ENCODE assay signal across 11 mouse cellular contexts in genomic region chr2:153259864-153260674, GRCm38 (mm10). TPM values are rescaled to one million over a fixed set of nuclear protein-coding genes. Genes with fewer than 3 reads are reported as not detected.
A peak's percentile ranks its signal among the peaks of the same experiment; 100 is the strongest.
DNase-seq lines count a peak whose midpoint lies in the region; ATAC-seq and TF ChIP-seq lines count a peak whose summit lies in the region.
"Had no signal": no experiment of that assay in that cellular context is flagged by ENCODE, and none has a peak within 500 bp of the region (broad histone marks: within the 10 kb centered on the region; RNA-seq: fewer than 3 reads in every experiment).

No protein-coding gene starts in this region.

- peak overlapping the region; percentile 22; the same call in 1 of the 2 replicates for H3K27ac ChIP-seq in heart, embryonic 11.5 days (ENCODE audit: low read depth, low read length)
- peak overlapping the region; percentile 89 for H3K27ac ChIP-seq in intestine, embryonic 15.5 days
- no peak overlapping the region for H3K27ac ChIP-seq in limb, embryonic 10.5 days
- H3K27ac ChIP-seq in heart, adult 2 months = no peak overlapping the region

- no peaks in the 10 kb centered on the region for H3K9me3 ChIP-seq in heart, embryonic 11.5 days (replicated peaks; ENCODE audit: control insufficient read depth, low read length)
- H3K9me3 ChIP-seq in intestine, embryonic 15.5 days = no peaks in the 10 kb centered on the region
- no peaks in the 10 kb centered on the region for H3K9me3 ChIP-seq in limb, embryonic 10.5 days (replicated peaks)

- H3K27me3 ChIP-seq in heart, embryonic 11.5 days (ENCODE audit: control insufficient read depth, insufficient read depth, low read length) = no peaks in the 10 kb centered on the region
- H3K27me3 ChIP-seq in intestine, embryonic 15.5 days (replicated peaks) = no peaks in the 10 kb centered on the region
- H3K27me3 ChIP-seq in limb, embryonic 10.5 days (ENCODE audit: low read depth, poor library complexity, severe bottlenecking) = no peaks in the 10 kb centered on the region
- H3K27me3 ChIP-seq in heart, adult 2 months (ENCODE audit: control insufficient read depth, insufficient read depth, low read length) = no peaks in the 10 kb centered on the region

- intact Hi-C loops in heart, adult 2 months (cut with DNase I) = no loop called here

- H3K4me2 ChIP-seq in heart, embryonic 11.5 days = no peak overlapping the region
- no peak overlapping the region; the same call in 1 of the 2 replicates for H3K4me2 ChIP-seq in intestine, embryonic 15.5 days (replicated peaks)

- H3K36me3 ChIP-seq in heart, embryonic 11.5 days (ENCODE audit: control insufficient read depth, insufficient read depth, low read length) = peaks cover 12% of the 10 kb centered on the region
- H3K36me3 ChIP-seq in intestine, embryonic 15.5 days = peaks cover 20% of the 10 kb centered on the region
- H3K36me3 ChIP-seq in limb, embryonic 10.5 days = peaks cover 65% of the 10 kb centered on the region
- H3K36me3 ChIP-seq in heart, adult 2 months (ENCODE audit: control insufficient read depth, insufficient read depth, low read length) = no peaks in the 10 kb centered on the region

- no peak overlapping the region for H3K9ac ChIP-seq in heart, embryonic 11.5 days (ENCODE audit: low read depth, low read length)
- no peak overlapping the region for H3K9ac ChIP-seq in intestine, embryonic 15.5 days
- H3K9ac ChIP-seq in heart, adult 2 months (ENCODE audit: low read depth, low read length) = no peak overlapping the region

- H3K4me3 ChIP-seq in heart, embryonic 11.5 days (ENCODE audit: low read depth, low read length) = no peak overlapping the region
- H3K4me3 ChIP-seq in intestine, embryonic 15.5 days (replicated peaks) = no peak overlapping the region
- H3K4me3 ChIP-seq in limb, embryonic 10.5 days = no peak overlapping the region
- H3K4me3 ChIP-seq in heart, adult 2 months = no peak overlapping the region

- no peak for DNase-seq in heart, postnatal 4 days
- peak; percentile 68 for DNase-seq in A20 (ENCODE audit: low read depth, low spot score)
- no peak for DNase-seq in limb, embryonic 10.5 days (ENCODE audit: low spot score)
- no peak for DNase-seq in kidney, postnatal 36 days
- DNase-seq in heart, adult 2 months = no peak
- DNase-seq: adrenal gland, postnatal 14 days; cerebellum, adult 8-10 months had no signal

- no peaks in the 10 kb centered on the region for H3K79me2 ChIP-seq in heart, adult 2 months (replicated peaks; ENCODE audit: control insufficient read depth, insufficient read depth, low read length)

- peaks cover 17% of the 10 kb centered on the region for H3K4me1 ChIP-seq in heart, embryonic 11.5 days (ENCODE audit: control insufficient read depth, insufficient read depth, low read length)
- H3K4me1 ChIP-seq in intestine, embryonic 15.5 days (replicated peaks) = 0 out of 2 replicates have a peak, but pooled peaks cover 11% of the 10 kb centered on the region
- H3K4me1 ChIP-seq in limb, embryonic 10.5 days = no peaks in the 10 kb centered on the region
- H3K4me1 ChIP-seq in heart, adult 2 months (ENCODE audit: control insufficient read depth, insufficient read depth, low read length) = no peaks in the 10 kb centered on the region

- no peak for TF ChIP-seq CTCF in heart, adult 2 months (IDR thresholded peaks at IDR 0.05)

- 28% methylated on average over 3 of the region's 3 CpGs for WGBS in heart, embryonic 11.5 days (ENCODE audit: insufficient replicate concordance)
- WGBS in intestine, embryonic 15.5 days = 24% methylated on average over 3 of the region's 3 CpGs
- WGBS in limb, embryonic 10.5 days = 63% methylated on average over 3 of the region's 3 CpGs
- WGBS in heart, adult 2 months = 53% methylated on average over 3 of the region's 3 CpGs

- no peak for ATAC-seq in heart, embryonic 11.5 days (replicated peaks; ENCODE audit: insufficient number of reproducible peaks, low FRiP score, low TSS enrichment)
- peak; percentile 63 for ATAC-seq in intestine, embryonic 15.5 days
- peak; percentile 81 for ATAC-seq in megakaryocyte-erythroid progenitor cell, adult 5-6 weeks (replicated peaks; ENCODE audit: low FRiP score, low TSS enrichment, poor library complexity, severe bottlenecking)
- ATAC-seq: forebrain, embryonic 14.5 days had no signal

- no peak for TF ChIP-seq POLR2A in heart, adult 2 months (IDR thresholded peaks at IDR 0.05; ENCODE audit: insufficient read depth, low read depth, low read length)

- no peak for TF ChIP-seq EP300 in heart, adult 2 months (IDR thresholded peaks at IDR 0.05; ENCODE audit: insufficient read depth, low read depth, low read length)

RNA-seq across cellular contexts. Expression of gene Pofut1, which starts 18.7 kb away (rescaled TPM):
- 5.8 and 6.6 TPM in 2 replicates for polyA plus RNA-seq in heart, embryonic 11.5 days (2014; fragmentation: Nextera tagmentation; extraction: Ambion mirVana)
- 10 to 100 TPM; 21.8 to 25.0 TPM for total RNA-seq in heart, postnatal 4 days (2021)
- polyA plus RNA-seq in intestine, embryonic 15.5 days (2015; fragmentation: Nextera tagmentation; extraction: Ambion mirVana) = 11.7 and 12.1 TPM in 2 replicates
- 26.4 and 27.1 TPM in 2 replicates for total RNA-seq in megakaryocyte-erythroid progenitor cell, adult 5-6 weeks (2014; fragmentation: Nextera tagmentation)
- 14.8 and 22.3 TPM in 2 replicates for total RNA-seq in megakaryocyte-erythroid progenitor cell, adult 5-6 weeks (2017)
- 5.9 and 6.1 TPM in 2 replicates for polyA plus RNA-seq in limb, embryonic 10.5 days (2016; fragmentation: Nextera tagmentation; extraction: Ambion mirVana)
- total RNA-seq in heart, adult 2 months (2021) = 10 to 100 TPM; 12.6 to 13.3 TPM
- 12.1 and 17.7 TPM in 2 replicates for polyA plus RNA-seq in heart, adult 2 months (2012; rRNA removed)

RNA-seq across cellular contexts. Expression of gene Plagl2, which starts 18.8 kb away (rescaled TPM):
- 22.6 and 25.3 TPM in 2 replicates for polyA plus RNA-seq in heart, embryonic 11.5 days (2014; fragmentation: Nextera tagmentation; extraction: Ambion mirVana)
- total RNA-seq in heart, postnatal 4 days (2021) = 1 to 10 TPM; 8.4 to 9.7 TPM
- polyA plus RNA-seq in intestine, embryonic 15.5 days (2015; fragmentation: Nextera tagmentation; extraction: Ambion mirVana) = 46.8 and 48.0 TPM in 2 replicates
- total RNA-seq in megakaryocyte-erythroid progenitor cell, adult 5-6 weeks (2014; fragmentation: Nextera tagmentation) = 38.6 and 46.5 TPM in 2 replicates
- total RNA-seq in megakaryocyte-erythroid progenitor cell, adult 5-6 weeks (2017) = 3.7 and 10.0 TPM in 2 replicates
- polyA plus RNA-seq in limb, embryonic 10.5 days (2016; fragmentation: Nextera tagmentation; extraction: Ambion mirVana) = 24.6 and 27.3 TPM in 2 replicates
- total RNA-seq in heart, adult 2 months (2021) = 1 to 10 TPM; 3.5 to 4.1 TPM
- polyA plus RNA-seq in heart, adult 2 months (2012; rRNA removed) = 3.0 and 4.7 TPM in 2 replicates

RNA-seq across cellular contexts. Expression of gene Kif3b, which starts 31.1 kb away (rescaled TPM):
- 3.6 TPM in 2 replicates for polyA plus RNA-seq in heart, embryonic 11.5 days (2014; fragmentation: Nextera tagmentation; extraction: Ambion mirVana)
- 10 to 100 TPM; 12.9 to 13.4 TPM for total RNA-seq in heart, postnatal 4 days (2021)
- polyA plus RNA-seq in intestine, embryonic 15.5 days (2015; fragmentation: Nextera tagmentation; extraction: Ambion mirVana) = 7.1 and 7.7 TPM in 2 replicates
- 10.2 and 10.5 TPM in 2 replicates for total RNA-seq in megakaryocyte-erythroid progenitor cell, adult 5-6 weeks (2014; fragmentation: Nextera tagmentation)
- 8.6 and 10.3 TPM in 2 replicates for total RNA-seq in megakaryocyte-erythroid progenitor cell, adult 5-6 weeks (2017)
- 4.8 and 5.4 TPM in 2 replicates for polyA plus RNA-seq in limb, embryonic 10.5 days (2016; fragmentation: Nextera tagmentation; extraction: Ambion mirVana)
- 1 to 10 TPM; 7.7 to 8.2 TPM for total RNA-seq in heart, adult 2 months (2021)
- 3.8 and 6.6 TPM in 2 replicates for polyA plus RNA-seq in heart, adult 2 months (2012; rRNA removed)

RNA-seq across cellular contexts. Expression of gene Tspyl3, which starts 34.8 kb away (rescaled TPM):
- 4.8 and 5.6 TPM in 2 replicates for polyA plus RNA-seq in heart, embryonic 11.5 days (2014; fragmentation: Nextera tagmentation; extraction: Ambion mirVana)
- total RNA-seq in heart, postnatal 4 days (2021) = 1 to 10 TPM; 2.7 to 3.0 TPM
- polyA plus RNA-seq in intestine, embryonic 15.5 days (2015; fragmentation: Nextera tagmentation; extraction: Ambion mirVana) = 10.3 and 11.4 TPM in 2 replicates
- total RNA-seq in megakaryocyte-erythroid progenitor cell, adult 5-6 weeks (2014; fragmentation: Nextera tagmentation) = 6.5 and 8.0 TPM in 2 replicates
- total RNA-seq in megakaryocyte-erythroid progenitor cell, adult 5-6 weeks (2017) = 2.0 and 5.6 TPM in 2 replicates
- 5.8 and 9.9 TPM in 2 replicates for polyA plus RNA-seq in limb, embryonic 10.5 days (2016; fragmentation: Nextera tagmentation; extraction: Ambion mirVana)
- 1 to 10 TPM in 1 of 2 experiments, under 1 TPM in 1; 0.94 to 1.2 TPM for total RNA-seq in heart, adult 2 months (2021)
- polyA plus RNA-seq in heart, adult 2 months (2012; rRNA removed) = 2.1 and 3.0 TPM in 2 replicates

Comparison
In these comparisons a context has a peak if more than half of its experiments do, and no peak if none do; other contexts are left out.
1. H3K27ac ChIP-seq: peak in heart, embryonic 11.5 days (single experiment) and intestine, embryonic 15.5 days (single experiment); none in limb, embryonic 10.5 days (single experiment) and heart, adult 2 months (single experiment).